8 mouse cellular contexts compared by ENCODE assay signal in genomic region chrX:169036403-169037296, GRCm38 (mm10).
DNase-seq lines count a peak whose midpoint lies in the region; ATAC-seq and TF ChIP-seq lines count a peak whose summit lies in the region.

No protein-coding gene starts in this region.

- peak; percentile 65 for TF ChIP-seq CTCF in intestine, postnatal 0 days (IDR thresholded peaks at IDR 0.05; ENCODE audit: low read depth)

- H3K27me3 ChIP-seq in embryonic facial prominence, embryonic 10.5 days (replicated peaks; ENCODE audit: low read depth, poor library complexity, severe bottlenecking) = peaks cover 76% of the 10 kb centered on the region
- no peaks in the 10 kb centered on the region; the same call in 1 of the 2 replicates for H3K27me3 ChIP-seq in intestine, postnatal 0 days (replicated peaks; ENCODE audit: control insufficient read depth, insufficient read depth, low read length)

- H3K27ac ChIP-seq in embryonic facial prominence, embryonic 10.5 days (replicated peaks) = no peak overlapping the region
- no peak overlapping the region for H3K27ac ChIP-seq in intestine, postnatal 0 days (ENCODE audit: low read depth, low read length)

- ATAC-seq in granulocyte monocyte progenitor cell, adult 5-6 weeks (replicated peaks; ENCODE audit: poor library complexity, severe bottlenecking) = peak; percentile 98
- ATAC-seq in intestine, postnatal 0 days = peak; percentile 96

- DNase-seq in adrenal gland, postnatal 25 days = peak; percentile 65
- peak; percentile 69 for DNase-seq in embryonic facial prominence, embryonic 10.5 days (ENCODE audit: low spot score)
- DNase-seq in left cerebral cortex, postnatal 36 days (ENCODE audit: low spot score in 2 of 2) = peak; percentile 31 to 35
- peak; percentile 66 for DNase-seq in mesoderm, embryonic 11.5 days (ENCODE audit: low read depth, low spot score)
- peak; percentile 48 for DNase-seq in right cerebral cortex, postnatal 25 days
- DNase-seq in urinary bladder, postnatal 36 days (ENCODE audit: low spot score in 2 of 2) = peak; percentile 40 to 60

- WGBS in embryonic facial prominence, embryonic 10.5 days = 21% methylated on average over 32 of the region's 32 CpGs
- WGBS in intestine, postnatal 0 days = 17% methylated on average over 32 of the region's 32 CpGs

- H3K36me3 ChIP-seq in embryonic facial prominence, embryonic 10.5 days (replicated peaks) = no peaks in the 10 kb centered on the region
- H3K36me3 ChIP-seq in intestine, postnatal 0 days (ENCODE audit: control insufficient read depth, insufficient read depth) = no peaks in the 10 kb centered on the region

- no peaks in the 10 kb centered on the region for H3K4me1 ChIP-seq in embryonic facial prominence, embryonic 10.5 days
- H3K4me1 ChIP-seq in intestine, postnatal 0 days (replicated peaks; ENCODE audit: control insufficient read depth, insufficient read depth, low read length) = no peaks in the 10 kb centered on the region

- 0 out of 2 replicates have a peak overlapping the region, but pooled peaks have one; percentile 1 for H3K9ac ChIP-seq in intestine, postnatal 0 days (ENCODE audit: low read depth, low read length)

- intact Hi-C loops in left cerebral cortex, postnatal 36 days (cut with DNase I) = loop anchor here (10.0 kb wide), 1 partner anchor 258 kb away; no protein-coding TSS in a partner anchor

- H3K4me2 ChIP-seq in intestine, postnatal 0 days (replicated peaks; ENCODE audit: low read depth) = peak overlapping the region; percentile 59

- no peaks in the 10 kb centered on the region for H3K9me3 ChIP-seq in embryonic facial prominence, embryonic 10.5 days
- H3K9me3 ChIP-seq in intestine, postnatal 0 days (ENCODE audit: control insufficient read depth) = no peaks in the 10 kb centered on the region

- H3K4me3 ChIP-seq in embryonic facial prominence, embryonic 10.5 days = peak overlapping the region; percentile 57
- H3K4me3 ChIP-seq in intestine, postnatal 0 days (ENCODE audit: low read depth, low read length) = peak overlapping the region; percentile 38
